Mouse (Mus musculus): ENCODE data around the gene Fbxw11. TPM values are rescaled to one million over a fixed set of nuclear protein-coding genes. Genes with fewer than 3 reads are reported as not detected.

Gene Fbxw11
- polyA plus RNA-seq, 1 experiment from 2014 or later: 32.1 TPM

DNA sequence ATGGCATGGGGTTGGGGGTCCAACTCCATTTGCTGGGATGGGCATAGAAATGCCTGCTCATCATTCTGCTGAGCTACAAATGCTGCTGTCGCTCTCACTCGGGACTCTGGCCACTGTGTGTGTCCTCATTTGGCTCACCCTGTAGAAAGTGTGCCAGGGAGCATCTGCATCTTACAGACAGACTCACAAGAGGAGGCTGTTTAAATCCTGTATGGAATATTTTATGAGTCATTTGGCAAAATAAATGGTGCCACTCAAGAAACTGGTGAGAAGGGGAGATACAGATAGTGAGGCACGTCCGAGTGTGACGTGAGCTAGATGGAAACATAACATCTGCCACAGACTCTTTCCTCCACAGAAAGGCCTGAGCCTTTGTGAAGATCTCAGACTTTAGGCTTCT lies 95.2 kb downstream of the Fbxw11 start:
- Histone ChIP-seq H3K36me3 (ENCODE audit: control insufficient read depth, insufficient read depth, low read length) (peaks cover 39% of the 10 kb centered on the region), H3K4me3 (ENCODE audit: low read depth, low read length) (no peak overlapping the region), H3K4me2 (replicated peaks; ENCODE audit: low read depth) (no peak overlapping the region), H3K4me1 (replicated peaks; ENCODE audit: control insufficient read depth, insufficient read depth) (no peaks in the 10 kb centered on the region), H3K27me3 (ENCODE audit: control insufficient read depth, insufficient read depth, low read length) (no peaks in the 10 kb centered on the region), H3K27ac (replicated peaks) (no peak overlapping the region), H3K9ac (ENCODE audit: low read length) (no peak overlapping the region), H3K9me3 (ENCODE audit: control insufficient read depth, low read length) (no peaks in the 10 kb centered on the region)
- 82% methylated on average over 5 of the region's 5 CpGs for WGBS
- TF ChIP-seq CTCF (IDR thresholded peaks at IDR 0.05; ENCODE audit: low read depth): no peak
- TF ChIP-seq EP300 (optimal IDR thresholded peaks at IDR 0.05): no peak
- DNase-seq (ENCODE audit: low spot score): no peak
- no peak for ATAC-seq (ENCODE audit: low FRiP score, low TSS enrichment)

DNA sequence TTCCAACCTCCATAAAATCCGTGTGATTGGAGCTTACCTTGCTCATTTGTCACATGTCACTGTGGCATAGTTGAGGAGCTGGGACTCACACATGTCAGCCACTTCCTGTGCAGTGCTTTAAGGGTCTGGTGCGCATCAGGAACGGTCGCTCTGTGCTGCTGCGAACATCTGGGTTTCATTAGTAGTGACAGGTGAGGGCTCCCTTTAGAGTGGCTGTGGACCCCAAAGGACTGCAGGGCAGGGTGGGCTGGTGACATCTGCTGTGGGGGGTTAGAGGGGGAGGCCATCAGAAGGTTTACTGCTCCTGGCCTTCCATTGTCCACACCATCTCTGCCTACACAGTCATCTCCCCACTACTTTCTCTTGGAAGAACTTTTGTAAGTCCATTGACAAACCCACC lies 101.4 kb downstream of the Fbxw11 start:
- Histone ChIP-seq H3K4me2 (replicated peaks; ENCODE audit: low read depth) (no peak overlapping the region), H3K36me3 (ENCODE audit: control insufficient read depth, insufficient read depth, low read length) (peaks cover 31% of the 10 kb centered on the region), H3K27me3 (ENCODE audit: control insufficient read depth, insufficient read depth, low read length) (no peaks in the 10 kb centered on the region), H3K9ac (ENCODE audit: low read length) (no peak overlapping the region), H3K27ac (replicated peaks) (no peak overlapping the region), H3K4me1 (replicated peaks; ENCODE audit: control insufficient read depth, insufficient read depth) (no peaks in the 10 kb centered on the region), H3K9me3 (ENCODE audit: control insufficient read depth, low read length) (no peaks in the 10 kb centered on the region), H3K4me3 (ENCODE audit: low read depth, low read length) (no peak overlapping the region)
- WGBS: 72% methylated on average over 5 of the region's 5 CpGs
- no peak for TF ChIP-seq CTCF (IDR thresholded peaks at IDR 0.05; ENCODE audit: low read depth)
- no peak for TF ChIP-seq EP300 (optimal IDR thresholded peaks at IDR 0.05)
- ATAC-seq (ENCODE audit: low FRiP score, low TSS enrichment) (no peak), DNase-seq (ENCODE audit: low spot score) (no peak)

DNA sequence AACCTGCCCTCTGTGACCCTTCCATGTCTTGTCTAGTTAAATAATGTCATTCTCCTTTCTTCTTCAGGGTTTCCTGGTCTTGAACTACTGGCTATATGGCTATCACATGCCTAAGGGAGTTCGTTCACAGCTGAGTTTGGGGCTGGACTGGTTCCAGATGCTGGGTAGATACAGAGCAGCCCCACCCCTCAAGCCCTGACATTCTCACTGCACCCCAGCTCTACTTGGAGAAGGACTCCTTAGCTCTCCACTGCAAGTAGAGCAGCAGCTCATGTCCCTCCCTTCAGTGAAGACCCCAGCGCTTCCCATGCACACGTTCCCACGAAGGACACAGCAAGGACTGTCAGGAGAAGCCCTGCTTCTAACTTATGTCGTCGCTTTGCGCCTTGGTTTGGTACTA lies 101.9 kb downstream of the Fbxw11 start:
- H3K27me3 ChIP-seq (ENCODE audit: control insufficient read depth, insufficient read depth, low read length): no peaks in the 10 kb centered on the region
- ATAC-seq (ENCODE audit: low FRiP score, low TSS enrichment) (no peak), DNase-seq (ENCODE audit: low spot score) (no peak)
- H3K4me1 ChIP-seq (replicated peaks; ENCODE audit: control insufficient read depth, insufficient read depth): no peaks in the 10 kb centered on the region
- TF ChIP-seq CTCF (IDR thresholded peaks at IDR 0.05; ENCODE audit: low read depth) (no peak), EP300 (optimal IDR thresholded peaks at IDR 0.05) (no peak)
- H3K4me3 ChIP-seq (ENCODE audit: low read depth, low read length): no peak overlapping the region
- WGBS: 85% methylated on average over 7 of the region's 7 CpGs
- no peak overlapping the region for H3K4me2 ChIP-seq (replicated peaks; ENCODE audit: low read depth)
- H3K9me3 ChIP-seq (ENCODE audit: control insufficient read depth, low read length): no peaks in the 10 kb centered on the region
- H3K36me3 ChIP-seq (ENCODE audit: control insufficient read depth, insufficient read depth, low read length): peaks cover 25% of the 10 kb centered on the region
- H3K27ac ChIP-seq (replicated peaks): no peak overlapping the region
- H3K9ac ChIP-seq (ENCODE audit: low read length): no peak overlapping the region

DNA sequence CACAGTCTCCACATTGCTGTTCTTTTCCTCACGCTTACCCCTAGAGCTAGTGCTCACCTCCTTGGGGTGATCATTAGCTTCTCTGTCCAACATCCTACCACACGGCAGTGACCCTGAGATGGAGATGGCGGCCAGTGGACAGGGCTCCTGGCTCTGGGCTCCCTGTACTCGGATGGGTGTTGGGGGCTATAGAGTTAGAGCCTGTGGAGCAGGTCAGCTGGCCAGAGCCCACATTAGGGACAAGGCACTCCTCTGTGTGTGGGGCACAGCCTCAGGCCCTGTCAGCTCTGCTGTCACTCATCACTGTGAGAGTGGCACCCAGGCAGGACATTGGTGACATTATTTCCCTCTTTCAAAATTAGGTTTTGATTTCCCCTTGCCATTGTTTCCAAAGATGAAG lies 102.9 kb downstream of the Fbxw11 start:
- no peaks in the 10 kb centered on the region for H3K27me3 ChIP-seq (ENCODE audit: control insufficient read depth, insufficient read depth, low read length)
- DNase-seq (ENCODE audit: low spot score) (no peak), ATAC-seq (ENCODE audit: low FRiP score, low TSS enrichment) (no peak)
- no peak overlapping the region for H3K27ac ChIP-seq (replicated peaks)
- no peak for TF ChIP-seq EP300 (optimal IDR thresholded peaks at IDR 0.05)
- TF ChIP-seq CTCF (IDR thresholded peaks at IDR 0.05; ENCODE audit: low read depth): no peak
- 91% methylated on average over 4 of the region's 4 CpGs for WGBS
- no peaks in the 10 kb centered on the region for H3K9me3 ChIP-seq (ENCODE audit: control insufficient read depth, low read length)
- H3K4me1 ChIP-seq (replicated peaks; ENCODE audit: control insufficient read depth, insufficient read depth): no peaks in the 10 kb centered on the region
- H3K4me3 ChIP-seq (ENCODE audit: low read depth, low read length): no peak overlapping the region
- no peak overlapping the region for H3K9ac ChIP-seq (ENCODE audit: low read length)
- H3K4me2 ChIP-seq (replicated peaks; ENCODE audit: low read depth): no peak overlapping the region
- peaks cover 18% of the 10 kb centered on the region for H3K36me3 ChIP-seq (ENCODE audit: control insufficient read depth, insufficient read depth, low read length)

DNA sequence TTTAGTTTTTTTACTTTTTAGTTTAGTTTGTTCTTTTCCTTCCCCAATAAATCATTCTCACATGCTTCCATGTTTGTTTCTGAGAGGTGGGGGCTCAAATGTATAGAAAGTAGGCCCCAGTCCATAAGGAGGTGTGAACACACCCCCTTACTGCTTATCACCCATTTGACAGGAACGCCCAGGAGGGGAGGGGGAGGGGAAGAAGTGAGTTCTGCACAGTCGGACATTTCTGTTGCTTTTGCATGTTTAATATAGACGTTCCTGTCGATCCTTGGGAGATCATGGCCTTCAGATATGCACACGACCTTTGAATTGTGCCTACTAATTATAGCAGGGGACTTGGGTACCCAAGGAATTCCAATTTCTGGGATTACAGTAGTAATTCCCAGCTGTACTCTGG lies 103.5 kb downstream of the Fbxw11 start:
- H3K9me3 ChIP-seq (ENCODE audit: control insufficient read depth, low read length): no peaks in the 10 kb centered on the region
- H3K4me1 ChIP-seq (replicated peaks; ENCODE audit: control insufficient read depth, insufficient read depth): no peaks in the 10 kb centered on the region
- no peak overlapping the region for H3K4me3 ChIP-seq (ENCODE audit: low read depth, low read length)
- H3K27ac ChIP-seq (replicated peaks): no peak overlapping the region
- DNase-seq (ENCODE audit: low spot score) (no peak), ATAC-seq (ENCODE audit: low FRiP score, low TSS enrichment) (no peak)
- H3K27me3 ChIP-seq (ENCODE audit: control insufficient read depth, insufficient read depth, low read length): no peaks in the 10 kb centered on the region
- WGBS: 42% methylated on average over 5 of the region's 5 CpGs
- no peak for TF ChIP-seq CTCF (IDR thresholded peaks at IDR 0.05; ENCODE audit: low read depth)
- no peak for TF ChIP-seq EP300 (optimal IDR thresholded peaks at IDR 0.05)
- H3K9ac ChIP-seq (ENCODE audit: low read length): no peak overlapping the region
- no peak overlapping the region for H3K4me2 ChIP-seq (replicated peaks; ENCODE audit: low read depth)
- H3K36me3 ChIP-seq (ENCODE audit: control insufficient read depth, insufficient read depth, low read length): peaks cover 18% of the 10 kb centered on the region

DNA sequence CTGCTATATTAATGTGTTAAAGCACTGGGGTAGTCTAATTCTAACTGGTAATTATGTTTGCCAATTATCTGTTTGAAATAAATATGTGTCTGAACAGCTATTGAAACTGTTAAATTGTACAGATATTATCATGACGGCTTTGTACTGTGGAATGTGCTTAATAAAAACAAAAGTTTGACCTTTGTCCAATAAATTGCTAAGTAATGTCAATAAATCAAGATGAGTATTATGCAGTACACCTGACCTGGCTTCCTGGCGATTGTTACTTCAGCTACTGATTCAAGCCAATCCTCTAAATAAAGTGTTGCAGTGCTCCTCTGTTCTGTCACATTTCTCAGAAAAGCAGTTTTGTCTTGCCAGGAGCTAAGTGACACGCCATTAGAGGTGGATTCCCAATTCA lies 104.0 kb downstream of the Fbxw11 start:
- 43% methylated on average over 3 of the region's 3 CpGs for WGBS
- Histone ChIP-seq H3K4me3 (ENCODE audit: low read depth, low read length) (no peak overlapping the region), H3K4me1 (replicated peaks; ENCODE audit: control insufficient read depth, insufficient read depth) (no peaks in the 10 kb centered on the region), H3K27ac (replicated peaks) (no peak overlapping the region), H3K9me3 (ENCODE audit: control insufficient read depth, low read length) (no peaks in the 10 kb centered on the region), H3K27me3 (ENCODE audit: control insufficient read depth, insufficient read depth, low read length) (no peaks in the 10 kb centered on the region), H3K9ac (ENCODE audit: low read length) (no peak overlapping the region), H3K36me3 (ENCODE audit: control insufficient read depth, insufficient read depth, low read length) (peaks cover 16% of the 10 kb centered on the region), H3K4me2 (replicated peaks; ENCODE audit: low read depth) (no peak overlapping the region)
- DNase-seq (ENCODE audit: low spot score) (no peak), ATAC-seq (ENCODE audit: low FRiP score, low TSS enrichment) (no peak)
- TF ChIP-seq CTCF (IDR thresholded peaks at IDR 0.05; ENCODE audit: low read depth) (no peak), EP300 (optimal IDR thresholded peaks at IDR 0.05) (no peak)
